Mouse (Mus musculus): ENCODE results near the gene Usp49. TPM values are rescaled to one million over a fixed set of nuclear protein-coding genes. Genes with fewer than 3 reads are reported as not detected.

Usp49 gene
- total RNA-seq, 2 experiments from 2014 or later: 9.9 to 11.6 TPM

DNA sequence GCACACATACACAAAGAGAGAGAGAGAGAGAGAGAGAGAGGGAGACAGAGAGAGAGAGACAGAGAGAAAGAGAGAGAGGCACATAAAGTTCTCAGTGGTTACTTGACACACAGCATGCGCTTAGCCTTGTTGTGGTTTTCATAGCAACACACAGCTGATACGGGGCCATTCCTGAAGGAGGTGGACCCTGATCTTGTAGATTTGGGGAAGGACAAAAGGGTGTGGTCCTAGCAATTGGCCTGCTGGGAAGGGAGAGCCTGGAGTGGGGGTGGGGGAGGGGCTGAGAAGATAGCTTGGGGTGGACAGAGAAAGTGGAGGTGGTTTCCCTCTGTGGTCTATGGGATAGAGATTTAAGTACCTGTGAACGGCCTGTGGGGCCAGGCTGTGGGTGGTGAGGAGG is 79.5 kb downstream of the Usp49 start:
- DNase-seq (ENCODE audit: low spot score in 2 of 2): no peak
- intact Hi-C loops (cut with DNase I): no loop called here

DNA sequence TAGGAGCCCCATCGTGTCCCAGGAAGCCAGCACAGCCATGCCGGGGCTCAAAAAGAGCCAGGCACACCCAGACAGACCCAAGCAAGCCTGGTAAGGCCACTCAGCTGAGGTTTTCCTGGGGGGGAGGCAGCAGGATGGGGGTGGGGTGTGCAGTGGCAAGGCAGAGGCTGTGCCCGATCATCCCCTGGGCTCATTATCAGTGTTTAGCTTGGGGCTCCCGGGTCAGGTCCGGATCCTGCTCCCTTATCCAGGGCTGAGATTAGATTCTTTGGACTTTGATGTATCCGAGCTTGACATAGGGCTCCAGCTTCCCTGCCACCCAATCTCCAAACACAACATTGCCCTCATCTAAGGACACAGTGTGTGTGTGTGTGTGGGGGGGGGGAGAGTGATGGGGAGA is 81.4 kb downstream of the Usp49 start:
- no peak for DNase-seq (ENCODE audit: low spot score in 2 of 2)
- intact Hi-C loops (cut with DNase I): no loop called here

DNA sequence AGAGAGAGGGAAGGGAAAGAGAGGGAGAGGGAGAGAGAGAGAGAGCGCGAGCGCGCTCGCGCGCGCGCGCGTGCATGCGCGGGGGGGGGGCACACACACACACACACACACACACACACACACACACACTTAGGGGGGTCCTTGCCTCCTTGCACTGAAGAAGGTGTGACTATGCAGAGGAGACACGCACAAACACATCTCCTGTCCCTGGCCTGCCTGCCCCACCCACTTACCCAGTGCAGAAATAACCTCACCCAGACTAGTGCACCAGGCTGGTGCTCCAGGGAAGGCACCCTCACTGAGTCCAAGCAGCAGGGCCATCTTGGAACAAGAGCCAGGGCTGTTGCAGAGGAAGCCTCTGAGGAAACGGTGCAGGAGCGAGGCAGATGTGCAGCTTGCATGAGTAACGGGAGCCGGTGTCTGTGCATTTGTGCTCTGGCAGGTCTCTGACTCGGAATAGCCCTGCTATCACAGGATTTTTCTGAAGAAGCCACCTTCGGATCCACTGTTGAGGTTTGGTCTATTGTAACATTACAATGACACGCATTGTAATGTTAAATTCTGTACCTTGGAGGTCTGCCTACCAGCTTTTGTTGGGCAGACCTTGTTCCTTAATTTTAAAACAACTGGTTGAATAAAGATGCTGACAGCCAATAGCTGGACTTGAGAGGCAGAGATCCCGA is 82.5 kb downstream of the Usp49 start:
- no peak for DNase-seq (ENCODE audit: low spot score in 2 of 2)
- intact Hi-C loops (cut with DNase I): no loop called here

DNA sequence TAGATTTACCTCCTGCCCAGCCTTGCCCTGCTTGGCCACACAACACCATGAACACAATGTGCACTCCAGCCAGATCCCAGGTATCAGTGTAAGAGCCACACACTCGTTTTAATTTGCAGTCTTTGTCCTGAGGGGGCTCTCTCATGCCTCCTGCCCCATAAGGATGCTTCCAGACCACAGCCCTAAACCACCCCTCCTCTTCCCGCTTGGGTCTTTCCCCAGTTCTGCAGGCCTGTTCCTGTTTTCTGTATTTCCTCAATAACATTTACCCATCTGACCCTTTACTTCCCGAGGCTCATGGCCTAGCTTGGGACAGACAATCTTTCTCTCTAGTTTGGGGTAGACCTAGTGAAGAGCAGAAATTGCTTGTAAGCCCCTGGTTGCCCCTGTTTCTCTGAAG is 84.5 kb downstream of the Usp49 start:
- DNase-seq (ENCODE audit: low spot score in 2 of 2): no peak
- intact Hi-C loops (cut with DNase I): no loop called here

DNA sequence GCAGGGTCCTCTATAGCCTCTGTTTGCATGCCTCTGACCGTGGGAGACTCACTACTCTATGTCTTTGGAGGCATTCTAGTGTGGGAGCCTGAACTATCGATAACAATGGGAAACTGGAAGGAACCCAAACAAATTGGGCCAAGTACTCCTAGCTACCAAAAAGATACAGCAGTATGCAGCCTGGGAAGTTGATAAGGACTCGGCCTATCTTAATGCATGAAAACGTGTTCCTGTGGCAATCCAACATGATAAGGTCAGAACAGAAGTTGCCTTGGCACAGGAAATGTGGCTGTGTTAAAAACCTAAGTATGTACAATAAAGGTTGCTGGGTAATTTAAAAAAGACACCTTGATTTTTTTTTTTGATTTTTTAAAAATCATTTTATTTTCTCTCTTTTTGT is 90.7 kb downstream of the Usp49 start:
- no peak for DNase-seq (ENCODE audit: low spot score in 2 of 2)
- intact Hi-C loops (cut with DNase I): no loop called here

DNA sequence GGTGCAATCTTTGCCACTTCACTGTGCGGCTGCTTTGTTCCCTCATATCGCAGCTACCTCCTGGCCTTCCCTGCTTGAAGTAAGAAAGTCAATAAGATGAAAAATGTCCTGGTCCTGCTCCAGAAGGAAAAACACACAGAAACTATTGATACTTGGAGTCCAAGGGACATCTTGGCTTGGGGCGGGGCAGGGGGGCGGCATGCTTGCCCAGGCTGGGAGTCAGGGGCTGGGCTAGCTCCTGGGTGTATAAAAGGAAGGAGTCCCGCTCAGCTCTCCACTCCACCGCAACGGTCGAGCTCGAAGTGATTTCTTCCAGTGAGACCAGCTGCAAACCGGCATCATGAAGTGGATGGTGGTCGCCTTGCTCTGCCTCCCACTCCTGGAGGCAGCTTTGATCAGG is 96.1 kb downstream of the Usp49 start, which contains the start of gene Pgc:
Pgc (plus strand) TSS at position 277 of the 400 bp plus-strand sequence.
- intact Hi-C loops (cut with DNase I): no loop called here
- DNase-seq (ENCODE audit: low spot score in 2 of 2): no peak

DNA sequence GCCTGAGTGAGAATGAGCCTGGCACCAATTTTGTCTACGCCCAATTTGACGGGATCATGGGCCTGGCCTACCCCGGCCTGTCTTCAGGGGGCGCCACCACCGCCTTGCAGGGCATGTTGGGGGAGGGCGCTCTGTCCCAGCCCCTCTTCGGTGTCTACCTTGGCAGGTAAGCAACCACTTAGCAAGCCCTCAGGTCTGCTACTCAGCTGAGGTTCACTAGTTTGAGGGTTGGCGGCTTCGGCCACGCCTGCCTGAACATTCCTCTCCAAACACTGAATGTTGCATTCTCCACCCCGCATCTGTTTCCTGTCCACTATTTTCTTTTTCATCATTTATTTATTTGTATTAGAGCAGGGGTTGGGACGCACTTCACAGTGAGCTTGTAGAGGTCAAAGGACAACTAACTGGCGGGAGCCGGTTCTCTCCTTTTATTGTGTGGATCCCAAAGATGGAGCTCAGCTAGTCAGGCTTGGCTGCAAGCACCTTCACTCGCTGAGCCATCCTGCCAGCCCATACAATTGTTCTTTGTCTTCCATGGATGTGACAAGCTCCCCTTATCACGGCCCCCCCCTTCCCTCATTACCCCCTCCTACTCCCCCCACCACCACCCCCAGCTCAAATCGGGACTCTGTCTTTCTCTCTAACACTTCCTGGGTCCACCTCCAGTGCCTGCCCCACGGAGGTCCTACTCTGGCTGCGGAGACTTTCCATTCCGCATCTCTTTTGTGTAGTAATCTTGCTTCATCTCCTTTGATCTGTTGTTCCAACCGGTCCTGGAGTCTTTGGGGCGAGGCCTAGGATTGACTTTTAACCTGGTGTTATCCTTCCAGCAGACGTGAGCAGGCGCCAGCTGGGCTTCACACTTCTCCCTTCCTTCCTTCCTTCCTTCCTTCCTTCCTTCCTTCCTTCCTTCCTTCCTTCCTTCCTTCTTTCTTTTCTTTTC is 100.4 kb downstream of the Usp49 start:
- intact Hi-C loops (cut with DNase I): no loop called here
- DNase-seq (ENCODE audit: low spot score in 2 of 2): no peak

DNA sequence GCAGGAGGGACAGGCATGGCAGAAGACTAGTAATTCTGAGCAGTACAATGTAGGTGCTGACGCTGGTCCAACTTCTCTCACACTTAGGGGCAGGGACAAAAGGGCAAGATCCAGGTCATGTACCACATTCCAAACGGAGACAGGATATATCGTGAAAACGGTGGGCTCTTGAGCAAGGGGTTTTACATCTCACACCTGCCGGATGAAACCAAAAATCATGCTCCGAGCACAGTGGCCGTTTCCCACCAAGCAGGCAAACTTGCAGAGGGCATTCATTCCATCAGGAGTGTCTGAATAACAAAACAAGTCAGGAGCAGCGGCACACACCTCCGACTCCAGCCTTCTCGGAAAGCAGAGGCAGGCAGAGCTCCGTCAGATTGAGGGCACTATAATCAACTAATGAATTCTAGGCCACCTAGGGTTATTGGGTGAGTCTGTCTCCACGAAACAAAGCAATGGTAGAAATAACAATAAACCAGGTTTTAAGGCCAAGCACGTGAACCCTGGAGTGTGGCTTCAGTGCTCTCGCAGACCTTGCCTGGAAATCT is 105.1 kb downstream of the Usp49 start:
- no peak for DNase-seq (ENCODE audit: low spot score in 2 of 2)
- intact Hi-C loops (cut with DNase I): loop anchor here (5.0 kb wide), 1 partner anchor 142 kb away; no protein-coding TSS in a partner anchor

Other genes with a start within 250 kb of the Usp49 start
- 1 to 10 TPM; 1.3 TPM for gene Guca1b, start 245.3 kb upstream of the Usp49 start, total RNA-seq (2021)
- gene Guca1a, start 230.1 kb upstream of the Usp49 start, total RNA-seq (2021): not detected
- gene AI661453, start 194.1 kb upstream of the Usp49 start, total RNA-seq (2021): under 1 TPM; 0.32 to 0.41 TPM
- gene 1700001C19Rik, start 193.3 kb upstream of the Usp49 start, total RNA-seq (2021): under 1 TPM in 1 of 2 experiments, not detected in 1; 0.39 TPM
- 10 to 100 TPM; 16.4 to 16.7 TPM for gene Taf8, start 128.4 kb upstream of the Usp49 start, total RNA-seq (2021)
- gene Ccnd3, start 125.6 kb upstream of the Usp49 start, total RNA-seq (2021): 10 to 100 TPM; 31.0 to 31.7 TPM
- gene Bysl, start 19.2 kb upstream of the Usp49 start, total RNA-seq (2021): 10 to 100 TPM; 18.2 to 18.5 TPM
- gene Med20, start 19.1 kb upstream of the Usp49 start, total RNA-seq (2021): 10 to 100 TPM; 27.2 to 32.7 TPM
- 1 to 10 TPM; 3.5 to 7.2 TPM for gene Gm20517, start 19.1 kb upstream of the Usp49 start, total RNA-seq (2021)
- 100 to 1,000 TPM; 209 to 215 TPM for gene Tomm6, start 57.7 kb downstream of the Usp49 start, total RNA-seq (2021)
- gene Frs3, start 58.3 kb downstream of the Usp49 start, total RNA-seq (2021): 10 to 100 TPM; 22.0 to 24.2 TPM
- gene Gm21981, start 63.8 kb downstream of the Usp49 start, total RNA-seq (2021): 1 to 10 TPM; 3.3 to 3.8 TPM
- gene Prickle4, start 64.0 kb downstream of the Usp49 start, total RNA-seq (2021): 1 to 10 TPM; 4.2 to 5.7 TPM
- not detected for gene Pgc, start 96.2 kb downstream of the Usp49 start, total RNA-seq (2021)
- 10 to 100 TPM in 1 of 2 experiments, 1 to 10 TPM in 1; 8.2 to 11.5 TPM for gene Tfeb, start 106.3 kb downstream of the Usp49 start, total RNA-seq (2021)
- gene Mdfi, start 204.0 kb downstream of the Usp49 start, total RNA-seq (2021): 1 to 10 TPM in 1 of 2 experiments, under 1 TPM in 1; 0.80 to 1.4 TPM